Mouse (Mus musculus): Measurements from ENCODE around the gene Senp7. TPM values are rescaled to one million over a fixed set of nuclear protein-coding genes. Genes with fewer than 3 reads are reported as not detected.

Senp7 gene
- polyA plus RNA-seq, 1 experiment from 2014 or later = 26.2 TPM

GRCm38 (mm10) chr16:56147679-56148078, 99.5 kb downstream of the Senp7 start:
- Histone ChIP-seq H3K9ac (no peak overlapping the region), H3K4me3 (no peak overlapping the region), H3K4me2 (no peak overlapping the region), H3K27me3 (no peaks in the 10 kb centered on the region), H3K27ac (no peak overlapping the region), H3K9me3 (no peaks in the 10 kb centered on the region), H3K36me3 (no peaks in the 10 kb centered on the region), H3K4me1 (no peaks in the 10 kb centered on the region)
- no peak for ATAC-seq (ENCODE audit: borderline replicate concordance, extremely low read depth, low FRiP score, low TSS enrichment)
- WGBS = 31% methylated on average over 2 of the region's 2 CpGs

- no peaks in the 10 kb centered on the region for H3K4me1 ChIP-seq
- H3K36me3 ChIP-seq = no peaks in the 10 kb centered on the region
- WGBS = 89% methylated on average over 7 of the region's 7 CpGs
- no peak overlapping the region for H3K4me3 ChIP-seq
- no peak overlapping the region for H3K4me2 ChIP-seq
- H3K9me3 ChIP-seq = no peaks in the 10 kb centered on the region
- H3K27me3 ChIP-seq = no peaks in the 10 kb centered on the region
- no peak for ATAC-seq (ENCODE audit: borderline replicate concordance, extremely low read depth, low FRiP score, low TSS enrichment)
- H3K27ac ChIP-seq = no peak overlapping the region
- H3K9ac ChIP-seq = no peak overlapping the region
These were observed 115.3 kb downstream of the Senp7 start for GRCm38 (mm10) chr16:56163466-56163865.

GRCm38 (mm10) chr16:56170247-56170646, 122.1 kb downstream of the Senp7 start:
- Histone ChIP-seq H3K4me3 (no peak overlapping the region), H3K27me3 (no peaks in the 10 kb centered on the region), H3K36me3 (peaks cover 9% of the 10 kb centered on the region; the same call in 1 of the 2 replicates), H3K4me2 (no peak overlapping the region), H3K9me3 (no peaks in the 10 kb centered on the region), H3K4me1 (no peaks in the 10 kb centered on the region), H3K27ac (no peak overlapping the region), H3K9ac (no peak overlapping the region)
- no peak for ATAC-seq (ENCODE audit: borderline replicate concordance, extremely low read depth, low FRiP score, low TSS enrichment)

GRCm38 (mm10) chr16:56175867-56176581, 127.9 kb downstream of the Senp7 start:
- no peak overlapping the region for H3K4me3 ChIP-seq
- no peaks in the 10 kb centered on the region for H3K4me1 ChIP-seq
- no peaks in the 10 kb centered on the region for H3K27me3 ChIP-seq
- H3K9me3 ChIP-seq = no peaks in the 10 kb centered on the region
- ATAC-seq (ENCODE audit: borderline replicate concordance, extremely low read depth, low FRiP score, low TSS enrichment) = no peak
- peaks cover 13% of the 10 kb centered on the region; the same call in 1 of the 2 replicates for H3K36me3 ChIP-seq
- no peak overlapping the region for H3K27ac ChIP-seq
- WGBS = 54% methylated on average over 8 of the region's 8 CpGs
- H3K4me2 ChIP-seq = no peak overlapping the region
- H3K9ac ChIP-seq = no peak overlapping the region

- no peaks in the 10 kb centered on the region for H3K27me3 ChIP-seq
- ATAC-seq (ENCODE audit: borderline replicate concordance, extremely low read depth, low FRiP score, low TSS enrichment) = no peak
- H3K36me3 ChIP-seq = peaks cover 28% of the 10 kb centered on the region
- H3K9ac ChIP-seq = no peak overlapping the region
- WGBS = 73% methylated on average over 4 of the region's 4 CpGs
- H3K27ac ChIP-seq = no peak overlapping the region
- no peaks in the 10 kb centered on the region for H3K9me3 ChIP-seq
- H3K4me1 ChIP-seq = no peaks in the 10 kb centered on the region
- H3K4me3 ChIP-seq = no peak overlapping the region
- no peak overlapping the region for H3K4me2 ChIP-seq
These were observed 138.7 kb downstream of the Senp7 start for GRCm38 (mm10) chr16:56186863-56187262.

- no peak overlapping the region for H3K4me3 ChIP-seq
- no peak overlapping the region for H3K9ac ChIP-seq
- H3K4me1 ChIP-seq = no peaks in the 10 kb centered on the region
- WGBS = 86% methylated on average over 9 of the region's 9 CpGs
- no peak overlapping the region for H3K4me2 ChIP-seq
- no peaks in the 10 kb centered on the region for H3K9me3 ChIP-seq
- H3K27me3 ChIP-seq = no peaks in the 10 kb centered on the region
- no peak for ATAC-seq (ENCODE audit: borderline replicate concordance, extremely low read depth, low FRiP score, low TSS enrichment)
- peaks cover 19% of the 10 kb centered on the region for H3K36me3 ChIP-seq
- no peak overlapping the region for H3K27ac ChIP-seq
These were observed 140.1 kb downstream of the Senp7 start for GRCm38 (mm10) chr16:56188198-56188597.

- H3K9me3 ChIP-seq = no peaks in the 10 kb centered on the region
- H3K4me3 ChIP-seq = no peak within 1 kb of the TSS
- H3K4me2 ChIP-seq = no peak within 1 kb of the TSS
- 53% methylated on average over 6 of the region's 6 CpGs for WGBS
- no peaks in the 10 kb centered on the region for H3K36me3 ChIP-seq
- no peaks in the 10 kb centered on the region for H3K4me1 ChIP-seq
- no peak within 1 kb of the TSS for H3K9ac ChIP-seq
- ATAC-seq (ENCODE audit: borderline replicate concordance, extremely low read depth, low FRiP score, low TSS enrichment) = no peak
- no peak within 1 kb of the TSS for H3K27ac ChIP-seq
- H3K27me3 ChIP-seq = no peaks in the 10 kb centered on the region
These were observed 155.9 kb downstream of the Senp7 start, which contains the start of gene Impg2 for GRCm38 (mm10) chr16:56204051-56204450. Gene Impg2, plus strand, starts transcription at chr16:56204313.

- ATAC-seq (ENCODE audit: borderline replicate concordance, extremely low read depth, low FRiP score, low TSS enrichment) = no peak
- no peaks in the 10 kb centered on the region for H3K36me3 ChIP-seq
- H3K27me3 ChIP-seq = no peaks in the 10 kb centered on the region
- H3K9me3 ChIP-seq = no peaks in the 10 kb centered on the region
- 56% methylated on average over 3 of the region's 3 CpGs for WGBS
- H3K9ac ChIP-seq = no peak overlapping the region
- no peak overlapping the region for H3K27ac ChIP-seq
- no peak overlapping the region for H3K4me3 ChIP-seq
- H3K4me1 ChIP-seq = no peaks in the 10 kb centered on the region
- H3K4me2 ChIP-seq = no peak overlapping the region
These were observed 164.6 kb downstream of the Senp7 start for GRCm38 (mm10) chr16:56212740-56213139.

- Histone ChIP-seq H3K4me3 (no peak overlapping the region), H3K27ac (no peak overlapping the region), H3K27me3 (no peaks in the 10 kb centered on the region), H3K36me3 (no peaks in the 10 kb centered on the region), H3K9ac (no peak overlapping the region), H3K9me3 (no peaks in the 10 kb centered on the region), H3K4me2 (no peak overlapping the region), H3K4me1 (no peaks in the 10 kb centered on the region)
- no peak for ATAC-seq (ENCODE audit: borderline replicate concordance, extremely low read depth, low FRiP score, low TSS enrichment)
These were observed 179.5 kb downstream of the Senp7 start for GRCm38 (mm10) chr16:56227686-56228085.

- Histone ChIP-seq H3K27me3 (no peaks in the 10 kb centered on the region), H3K4me1 (no peaks in the 10 kb centered on the region), H3K9me3 (no peaks in the 10 kb centered on the region), H3K4me2 (no peak overlapping the region), H3K9ac (no peak overlapping the region), H3K4me3 (no peak overlapping the region), H3K27ac (no peak overlapping the region), H3K36me3 (no peaks in the 10 kb centered on the region)
- WGBS = 23% methylated on average over 2 of the region's 2 CpGs
- no peak; the same call in 1 of the 2 replicates for ATAC-seq (ENCODE audit: borderline replicate concordance, extremely low read depth, low FRiP score, low TSS enrichment)
These were observed 181.3 kb downstream of the Senp7 start for GRCm38 (mm10) chr16:56229455-56229854.

GRCm38 (mm10) chr16:56231300-56231699, 183.2 kb downstream of the Senp7 start:
- H3K36me3 ChIP-seq = no peaks in the 10 kb centered on the region
- WGBS = 53% methylated on average over 10 of the region's 10 CpGs
- H3K9me3 ChIP-seq = no peaks in the 10 kb centered on the region
- no peak overlapping the region for H3K4me3 ChIP-seq
- H3K4me1 ChIP-seq = no peaks in the 10 kb centered on the region
- H3K4me2 ChIP-seq = no peak overlapping the region
- H3K27ac ChIP-seq = no peak overlapping the region
- no peak for ATAC-seq (ENCODE audit: borderline replicate concordance, extremely low read depth, low FRiP score, low TSS enrichment)
- H3K27me3 ChIP-seq = no peaks in the 10 kb centered on the region
- no peak overlapping the region for H3K9ac ChIP-seq

GRCm38 (mm10) chr16:56232736-56233135, 184.6 kb downstream of the Senp7 start:
- Histone ChIP-seq H3K36me3 (no peaks in the 10 kb centered on the region), H3K4me2 (no peak overlapping the region), H3K4me1 (no peaks in the 10 kb centered on the region), H3K4me3 (no peak overlapping the region), H3K9ac (no peak overlapping the region), H3K9me3 (no peaks in the 10 kb centered on the region), H3K27me3 (no peaks in the 10 kb centered on the region), H3K27ac (no peak overlapping the region)
- no peak for ATAC-seq (ENCODE audit: borderline replicate concordance, extremely low read depth, low FRiP score, low TSS enrichment)
- WGBS = 58% methylated on average over 10 of the region's 10 CpGs

All from lung, embryonic 15.5 days (tissue).